Mouse (Mus musculus) C2C12 (cell line): ENCODE results near the gene Gpam.

Experiments used
- CEBPB ChIP-seq: IDR thresholded peaks from one replicate; pipeline ENCODE4 v1.6.1; 2011; ENCODE audit warnings: low read depth, mild to moderate bottlenecking, control low read depth, moderate library complexity
- CTCF ChIP-seq: IDR thresholded peaks from one replicate; pipeline ENCODE4 v1.5.1; 2011; ENCODE audit not compliant: control insufficient read depth, insufficient read depth, insufficient read length
- MAX ChIP-seq: IDR thresholded peaks from one replicate; pipeline ENCODE4 v1.6.1; 2011; ENCODE audit warnings: mild to moderate bottlenecking, control low read depth
- MYOD1 ChIP-seq: IDR thresholded peaks from one replicate; pipeline ENCODE4 v1.6.1; 2011; ENCODE audit warnings: low read depth; ENCODE audit not compliant: control insufficient read depth, insufficient read length
- MYOG ChIP-seq: IDR thresholded peaks from one replicate; pipeline ENCODE4 v1.6.1; 2011; ENCODE audit not compliant: control insufficient read depth, insufficient read length; ENCODE audit errors: extremely low read depth
- USF1 ChIP-seq: IDR thresholded peaks from one replicate; pipeline ENCODE4 v1.6.1; 2011; ENCODE audit warnings: low read depth, mild to moderate bottlenecking, control low read depth, moderate library complexity

DNA sequence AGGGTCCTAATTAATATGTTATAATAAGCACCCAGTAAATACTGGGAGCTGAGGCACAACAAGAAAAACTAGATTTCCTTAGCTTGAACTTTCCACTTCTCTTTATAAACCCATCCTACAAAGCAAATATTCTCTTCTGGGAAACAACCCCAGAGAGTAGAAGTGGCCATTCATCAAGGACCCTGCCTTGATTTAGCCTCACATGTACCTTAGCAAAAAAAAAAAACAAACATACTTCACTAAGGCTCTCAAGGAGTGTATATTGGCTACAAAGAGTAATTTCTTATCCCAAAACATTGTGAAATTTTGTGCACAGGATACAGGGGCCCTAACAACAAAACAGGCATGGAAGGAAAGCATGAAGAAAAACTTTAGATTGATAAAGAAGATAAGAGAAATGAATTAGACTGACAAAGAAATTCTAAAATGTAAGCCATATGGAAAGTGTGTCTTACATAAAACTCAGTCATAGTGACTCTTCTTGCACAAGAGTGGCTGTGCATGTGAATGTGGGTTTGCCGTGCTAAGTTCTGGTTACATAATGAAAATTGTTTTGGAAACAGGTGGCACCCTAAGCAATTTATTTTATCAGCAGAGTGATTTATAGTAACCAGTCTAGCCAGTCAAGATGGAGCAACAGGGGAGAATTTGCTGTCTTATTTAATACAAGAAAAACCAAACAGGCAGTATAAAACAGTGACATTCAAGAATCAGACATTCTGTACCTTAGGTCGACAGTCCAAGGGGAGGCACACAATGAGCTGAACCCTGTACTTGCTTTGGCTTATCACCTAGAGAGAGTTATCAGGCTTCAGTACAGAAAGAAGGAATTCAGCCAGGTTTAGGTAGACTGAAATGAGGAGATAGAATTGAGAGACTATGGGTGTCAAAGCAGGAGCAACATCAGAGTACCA lies 26.6 kb downstream of the Gpam start:
- TF ChIP-seq CTCF (no peak), MAX (no peak), USF1 (no peak), MYOG (no peak), CEBPB (no peak), MYOD1 (no peak)
